Mouse (Mus musculus): ENCODE results near the gene Tsg101. TPM values are rescaled to one million over a fixed set of nuclear protein-coding genes. Genes with fewer than 3 reads are reported as not detected.
"Not testable (repeated sequence)": the region's sequence is repeated elsewhere in the genome, so short reads cannot be mapped to it uniquely, and the experiment has no call there.

Tsg101 gene
- polyA plus RNA-seq, 1 experiment, result 103 TPM

GRCm38 (mm10) chr7:46911250-46911649, 8.5 kb downstream of the Tsg101 start:
- no peak overlapping the region for H3K4me3 ChIP-seq (ENCODE audit: insufficient read depth, low read depth, low read length)
- no peaks in the 10 kb centered on the region for H3K4me1 ChIP-seq (ENCODE audit: control insufficient read depth, insufficient read depth, insufficient read length, low read length)
- H3K27ac ChIP-seq (replicated peaks; ENCODE audit: low read depth, low read length), result no peak overlapping the region

GRCm38 (mm10) chr7:46899343-46899742, 20.4 kb downstream of the Tsg101 start:
- Histone ChIP-seq H3K4me3 (ENCODE audit: insufficient read depth, low read depth, low read length) (no peak overlapping the region), H3K4me1 (ENCODE audit: control insufficient read depth, insufficient read depth, insufficient read length, low read length) (no peaks in the 10 kb centered on the region), H3K27ac (replicated peaks; ENCODE audit: low read depth, low read length) (no peak overlapping the region)

DNA sequence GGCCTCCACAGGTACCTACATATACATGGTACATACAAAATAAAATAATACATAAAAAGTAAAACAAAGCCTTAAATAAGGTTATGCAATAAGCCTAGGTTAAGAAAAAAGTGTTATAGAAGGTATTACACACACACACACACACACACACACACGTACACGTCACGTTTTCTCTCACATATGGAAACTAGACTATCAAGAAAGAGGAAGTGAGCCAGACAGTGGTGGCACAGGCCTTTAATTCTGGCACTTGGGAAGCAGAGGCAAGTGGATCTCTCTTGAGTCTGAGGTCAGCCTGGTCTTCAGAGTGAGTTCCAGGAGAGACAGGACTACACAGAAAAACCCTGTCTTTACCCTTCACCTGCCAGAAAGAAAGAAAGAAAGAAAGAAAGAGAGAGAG, 24.3 kb downstream of the Tsg101 start:
- Histone ChIP-seq H3K4me1 (ENCODE audit: control insufficient read depth, insufficient read depth, insufficient read length, low read length) (no peaks in the 10 kb centered on the region), H3K27ac (replicated peaks; ENCODE audit: low read depth, low read length) (no peak overlapping the region), H3K4me3 (ENCODE audit: insufficient read depth, low read depth, low read length) (no peak overlapping the region)

DNA sequence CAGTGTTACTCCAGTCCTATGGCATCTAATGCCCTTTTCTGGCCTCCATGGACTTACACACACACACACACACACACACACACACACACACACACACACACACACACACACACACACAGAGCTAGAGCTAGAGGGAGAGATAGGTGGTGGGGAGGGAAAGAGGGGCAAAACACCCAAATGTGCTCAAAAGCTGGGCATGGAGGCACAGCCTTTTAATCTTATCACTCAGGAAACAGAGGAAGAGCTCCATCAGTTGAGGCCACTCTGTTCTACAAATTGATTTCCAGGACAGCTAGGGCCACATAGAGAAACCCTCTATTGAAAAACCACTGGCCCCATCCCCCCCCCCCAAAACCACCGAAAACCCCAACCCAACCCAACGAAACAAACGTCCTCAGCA, 36.5 kb downstream of the Tsg101 start:
- Histone ChIP-seq H3K4me3 (ENCODE audit: insufficient read depth, low read depth, low read length) (no peak overlapping the region), H3K4me1 (ENCODE audit: control insufficient read depth, insufficient read depth, insufficient read length, low read length) (no peaks in the 10 kb centered on the region), H3K27ac (replicated peaks; ENCODE audit: low read depth, low read length) (no peak overlapping the region)

DNA sequence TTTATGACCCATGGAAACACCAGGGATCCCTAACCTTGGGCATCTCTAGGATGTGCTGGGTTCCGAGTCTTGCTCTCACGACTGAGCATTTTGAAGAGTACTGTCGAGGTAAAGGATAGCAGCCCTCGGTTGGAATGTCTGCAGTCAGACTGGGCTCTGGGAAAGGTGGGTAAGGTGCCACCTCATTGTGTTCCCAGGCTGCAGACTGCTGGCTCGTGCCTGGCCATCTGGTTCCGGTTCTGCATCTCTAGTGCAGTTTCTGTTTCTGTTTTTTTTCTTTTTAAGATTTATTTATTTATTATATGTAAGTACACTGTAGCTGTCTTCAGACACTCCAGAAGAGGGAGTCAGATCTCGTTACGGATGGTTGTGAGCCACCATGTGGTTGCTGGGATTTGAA, 37.8 kb downstream of the Tsg101 start:
- not testable (repeated sequence) for H3K27ac ChIP-seq (replicated peaks; ENCODE audit: low read depth, low read length); H3K4me1 ChIP-seq (ENCODE audit: control insufficient read depth, insufficient read depth, insufficient read length, low read length); H3K4me3 ChIP-seq (ENCODE audit: insufficient read depth, low read depth, low read length)

DNA sequence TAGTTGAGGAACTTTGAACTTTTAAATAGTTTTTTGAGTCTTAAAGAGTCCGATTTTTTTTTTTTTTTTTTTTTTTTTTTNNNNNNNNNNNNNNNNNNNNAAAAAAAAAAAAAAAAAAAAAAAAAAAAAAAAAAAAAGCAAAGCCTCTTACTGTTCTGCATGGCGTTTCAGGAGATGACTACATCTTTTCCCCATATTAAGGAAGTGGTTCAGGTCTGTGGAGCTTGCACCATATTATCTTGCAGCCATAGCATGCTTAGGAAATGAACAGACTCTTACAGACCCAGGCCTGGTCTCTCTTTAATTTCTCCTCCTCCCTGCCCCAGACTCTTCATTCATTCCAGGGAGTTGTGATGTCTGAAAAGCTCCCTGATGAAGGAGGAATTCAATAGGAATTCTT, 38.8 kb downstream of the Tsg101 start:
- Histone ChIP-seq H3K4me1 (ENCODE audit: control insufficient read depth, insufficient read depth, insufficient read length, low read length) (no peaks in the 10 kb centered on the region), H3K4me3 (ENCODE audit: insufficient read depth, low read depth, low read length) (no peak overlapping the region), H3K27ac (replicated peaks; ENCODE audit: low read depth, low read length) (no peak overlapping the region)

- H3K4me3 ChIP-seq (ENCODE audit: insufficient read depth, low read depth, low read length), result no peak overlapping the region
- no peak overlapping the region for H3K27ac ChIP-seq (replicated peaks; ENCODE audit: low read depth, low read length)
- no peaks in the 10 kb centered on the region for H3K4me1 ChIP-seq (ENCODE audit: control insufficient read depth, insufficient read depth, insufficient read length, low read length)
Measured at GRCm38 (mm10) chr7:46879851-46880250, 39.9 kb downstream of the Tsg101 start.

- no peak overlapping the region for H3K27ac ChIP-seq (replicated peaks; ENCODE audit: low read depth, low read length)
- H3K4me3 ChIP-seq (ENCODE audit: insufficient read depth, low read depth, low read length), result no peak overlapping the region
- no peaks in the 10 kb centered on the region for H3K4me1 ChIP-seq (ENCODE audit: control insufficient read depth, insufficient read depth, insufficient read length, low read length)
Measured at GRCm38 (mm10) chr7:46877255-46877654, 42.5 kb downstream of the Tsg101 start.

DNA sequence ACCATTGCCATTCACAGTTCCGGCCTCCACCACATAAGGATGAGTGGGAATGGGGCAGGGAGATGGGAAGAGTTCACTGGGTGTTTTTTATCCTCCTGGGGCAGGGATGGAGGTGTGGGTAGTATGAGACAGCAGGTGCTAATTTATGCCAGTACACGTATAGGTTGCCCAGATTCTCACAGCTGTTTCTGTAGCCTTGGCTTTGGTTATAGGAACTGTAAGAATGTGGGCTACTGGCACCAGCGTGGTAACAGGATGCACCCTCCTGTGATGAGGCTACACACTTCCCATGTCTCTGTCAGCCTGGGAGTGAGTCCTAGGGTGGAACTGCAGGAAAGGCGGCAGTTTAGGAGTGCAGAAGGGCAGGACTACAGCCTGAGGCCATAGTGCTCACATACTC, 42.9 kb downstream of the Tsg101 start:
- H3K27ac ChIP-seq (replicated peaks; ENCODE audit: low read depth, low read length), result no peak overlapping the region
- H3K4me1 ChIP-seq (ENCODE audit: control insufficient read depth, insufficient read depth, insufficient read length, low read length), result no peaks in the 10 kb centered on the region
- H3K4me3 ChIP-seq (ENCODE audit: insufficient read depth, low read depth, low read length), result no peak overlapping the region

GRCm38 (mm10) chr7:46871988-46872387, 47.8 kb downstream of the Tsg101 start:
- no peaks in the 10 kb centered on the region for H3K4me1 ChIP-seq (ENCODE audit: control insufficient read depth, insufficient read depth, insufficient read length, low read length)
- H3K4me3 ChIP-seq (ENCODE audit: insufficient read depth, low read depth, low read length), result no peak overlapping the region
- H3K27ac ChIP-seq (replicated peaks; ENCODE audit: low read depth, low read length), result no peak overlapping the region

GRCm38 (mm10) chr7:46860996-46861395, 58.8 kb downstream of the Tsg101 start, which contains the start of gene Ldhc:
TSS of gene Ldhc (plus strand) at chr7:46861203.
- Histone ChIP-seq H3K4me3 (ENCODE audit: insufficient read depth, low read depth, low read length) (no peak within 1 kb of the TSS), H3K27ac (replicated peaks; ENCODE audit: low read depth, low read length) (no peak within 1 kb of the TSS), H3K4me1 (ENCODE audit: control insufficient read depth, insufficient read depth, insufficient read length, low read length) (no peaks in the 10 kb centered on the region)

GRCm38 (mm10) chr7:46859031-46859430, 60.7 kb downstream of the Tsg101 start:
- Histone ChIP-seq H3K4me3 (ENCODE audit: insufficient read depth, low read depth, low read length) (no peak overlapping the region), H3K27ac (replicated peaks; ENCODE audit: low read depth, low read length) (no peak overlapping the region), H3K4me1 (ENCODE audit: control insufficient read depth, insufficient read depth, insufficient read length, low read length) (no peaks in the 10 kb centered on the region)

DNA sequence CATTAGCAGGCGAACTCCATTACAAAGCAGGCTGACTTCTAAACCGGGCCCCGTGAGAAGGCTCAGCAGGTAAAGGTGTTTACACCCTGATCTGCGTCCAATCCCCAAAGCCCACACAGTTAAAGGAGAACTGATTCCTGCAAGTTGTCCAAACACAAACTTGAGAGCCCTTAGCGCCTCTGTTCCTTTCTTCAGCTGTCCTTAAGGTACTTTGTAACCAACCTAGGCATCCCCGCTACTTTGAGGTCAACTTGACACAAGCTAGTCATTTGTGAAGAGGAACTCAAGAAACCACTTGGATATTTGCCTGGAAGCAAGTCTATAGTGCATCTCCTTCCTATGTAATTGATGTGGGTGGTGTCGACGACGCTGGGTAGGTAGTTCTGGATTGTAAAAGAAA, 62.3 kb downstream of the Tsg101 start:
- H3K27ac ChIP-seq (replicated peaks; ENCODE audit: low read depth, low read length), result no peak overlapping the region
- H3K4me1 ChIP-seq (ENCODE audit: control insufficient read depth, insufficient read depth, insufficient read length, low read length), result no peaks in the 10 kb centered on the region
- no peak overlapping the region for H3K4me3 ChIP-seq (ENCODE audit: insufficient read depth, low read depth, low read length)

GRCm38 (mm10) chr7:46855866-46856560, 63.8 kb downstream of the Tsg101 start:
- H3K27ac ChIP-seq (replicated peaks; ENCODE audit: low read depth, low read length), result no peak overlapping the region
- H3K4me1 ChIP-seq (ENCODE audit: control insufficient read depth, insufficient read depth, insufficient read length, low read length), result no peaks in the 10 kb centered on the region
- H3K4me3 ChIP-seq (ENCODE audit: insufficient read depth, low read depth, low read length), result no peak overlapping the region

DNA sequence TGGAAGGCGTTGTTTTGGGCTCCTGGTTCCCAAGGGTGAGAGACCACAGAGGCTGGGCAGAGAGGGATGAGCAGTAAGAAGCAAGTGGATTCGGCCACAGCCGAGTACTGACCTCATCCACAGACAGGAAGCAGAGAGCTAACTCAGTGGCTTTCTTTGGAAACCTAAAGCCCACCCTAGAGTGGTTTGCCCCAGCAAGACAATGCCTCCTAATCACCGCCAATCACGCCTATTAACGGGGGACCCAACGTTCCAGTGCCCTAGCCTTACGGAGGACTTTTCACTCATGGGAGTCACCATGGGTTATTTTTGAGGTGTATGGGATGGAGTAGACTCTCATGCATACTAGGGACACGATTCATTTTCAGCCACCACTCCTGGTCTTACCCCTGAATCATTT, 66.4 kb downstream of the Tsg101 start:
- Histone ChIP-seq H3K4me3 (ENCODE audit: insufficient read depth, low read depth, low read length) (no peak overlapping the region), H3K4me1 (ENCODE audit: control insufficient read depth, insufficient read depth, insufficient read length, low read length) (peaks cover 4% of the 10 kb centered on the region; the same call in 1 of the 2 replicates), H3K27ac (replicated peaks; ENCODE audit: low read depth, low read length) (no peak overlapping the region)

GRCm38 (mm10) chr7:46852666-46853065, 67.1 kb downstream of the Tsg101 start:
- Histone ChIP-seq H3K4me3 (ENCODE audit: insufficient read depth, low read depth, low read length) (no peak overlapping the region), H3K27ac (replicated peaks; ENCODE audit: low read depth, low read length) (no peak overlapping the region), H3K4me1 (ENCODE audit: control insufficient read depth, insufficient read depth, insufficient read length, low read length) (peaks cover 4% of the 10 kb centered on the region; the same call in 1 of the 2 replicates)
